Comparison of ENCODE assay signal across 34 mouse cellular contexts in the genomic region with DNA sequence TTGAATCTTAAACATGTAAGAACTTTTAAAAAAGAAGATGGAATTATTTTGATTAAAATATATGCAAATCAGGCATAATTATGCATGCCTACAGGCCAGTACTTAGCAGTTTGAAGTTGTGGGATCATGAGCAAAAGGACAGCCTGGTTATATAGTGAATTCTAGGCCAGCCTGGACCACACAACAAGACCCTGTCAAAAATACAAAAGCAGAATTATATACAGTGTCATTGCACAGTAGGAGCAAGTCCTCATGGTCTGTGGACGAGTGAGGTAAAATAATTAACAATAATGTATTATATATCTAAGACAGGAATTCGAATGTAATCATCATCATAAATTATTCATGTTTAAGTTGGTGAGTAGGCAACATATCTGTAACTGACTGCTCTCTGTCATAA.
"Had no signal": no experiment of that assay in that cellular context is flagged by ENCODE, and none has a peak within 500 bp of the region (broad histone marks: within the 10 kb centered on the region; RNA-seq: fewer than 3 reads in every experiment).

No protein-coding gene starts in this region.

- DNase-seq: heart, adult 18-20 months; heart, postnatal 10 days; heart, postnatal 14 days; heart, postnatal 36 days; heart, postnatal 4 days; kidney, adult 11 months; kidney, adult 18-20 months; kidney, adult 2 months; kidney, adult 8-10 months; kidney, adult 9 months; kidney, postnatal 10 days; kidney, postnatal 14 days; kidney, postnatal 25 days; kidney, postnatal 36 days; kidney, postnatal 4 days; layer of hippocampus, adult 9-11 months; layer of hippocampus, postnatal 36 days had no signal

- H3K4me3 ChIP-seq: heart, embryonic 10.5 days; heart, embryonic 12.5 days; heart, embryonic 13.5 days; heart, embryonic 15.5 days; hindbrain, embryonic 10.5 days; hindbrain, embryonic 13.5 days; hindbrain, embryonic 15.5 days; intestine, embryonic 15.5 days; kidney, embryonic 15.5 days; layer of hippocampus, adult 2 months; left cerebral cortex, adult 2 months had no signal

- H3K9ac ChIP-seq: heart, embryonic 12.5 days; heart, embryonic 13.5 days; heart, embryonic 15.5 days; hindbrain, embryonic 13.5 days; hindbrain, embryonic 14.5 days; hindbrain, embryonic 15.5 days; intestine, embryonic 15.5 days; kidney, embryonic 15.5 days had no signal

- H3K4me2 ChIP-seq: heart, embryonic 11.5 days; heart, embryonic 12.5 days; heart, embryonic 13.5 days; heart, embryonic 15.5 days; hindbrain, embryonic 13.5 days; hindbrain, embryonic 14.5 days; hindbrain, embryonic 15.5 days; intestine, embryonic 15.5 days; kidney, embryonic 15.5 days had no signal

- H3K9me3 ChIP-seq: heart, embryonic 10.5 days; heart, embryonic 12.5 days; heart, embryonic 13.5 days; heart, embryonic 15.5 days; hindbrain, embryonic 10.5 days; hindbrain, embryonic 13.5 days; hindbrain, embryonic 15.5 days; intestine, embryonic 15.5 days; kidney, embryonic 15.5 days had no signal

- H3K36me3 ChIP-seq: heart, embryonic 10.5 days; heart, embryonic 12.5 days; heart, embryonic 13.5 days; heart, embryonic 15.5 days; hindbrain, embryonic 10.5 days; hindbrain, embryonic 13.5 days; hindbrain, embryonic 15.5 days; intestine, embryonic 15.5 days; kidney, embryonic 15.5 days had no signal

- H3K27ac ChIP-seq: heart, embryonic 10.5 days; heart, embryonic 13.5 days; heart, embryonic 15.5 days; hindbrain, embryonic 10.5 days; hindbrain, embryonic 13.5 days; hindbrain, embryonic 14.5 days; hindbrain, embryonic 15.5 days; intestine, embryonic 15.5 days; kidney, embryonic 15.5 days; kidney, postnatal 0 days; layer of hippocampus, adult 2 months; left cerebral cortex, adult 2 months had no signal

- ATAC-seq: inflammation-experienced regulatory T-cells, adult 6 months; intestine, embryonic 15.5 days; intestine, embryonic 16.5 days; intestine, postnatal 0 days had no signal

- H3K27me3 ChIP-seq: heart, embryonic 12.5 days; heart, embryonic 13.5 days; heart, embryonic 15.5 days; hindbrain, embryonic 13.5 days; hindbrain, embryonic 15.5 days; intestine, embryonic 15.5 days; kidney, embryonic 15.5 days had no signal

- H3K4me1 ChIP-seq: heart, embryonic 10.5 days; heart, embryonic 12.5 days; heart, embryonic 13.5 days; heart, embryonic 15.5 days; hindbrain, embryonic 10.5 days; hindbrain, embryonic 13.5 days; hindbrain, embryonic 15.5 days; intestine, embryonic 15.5 days; kidney, embryonic 15.5 days had no signal
